Mouse (Mus musculus) C2C12 (cell line): ENCODE data around the gene Trak2.

ENCODE experiments used
- CEBPB ChIP-seq: IDR thresholded peaks from one replicate; pipeline ENCODE4 v1.6.1; 2011; ENCODE audit warnings: low read depth, mild to moderate bottlenecking, control low read depth, moderate library complexity
- CTCF ChIP-seq: IDR thresholded peaks from one replicate; pipeline ENCODE4 v1.5.1; 2011; ENCODE audit not compliant: control insufficient read depth, insufficient read depth, insufficient read length
- FOSL1 ChIP-seq: IDR thresholded peaks from one replicate; pipeline ENCODE4 v1.8.0; 2011; ENCODE audit warnings: mild to moderate bottlenecking, low read length; ENCODE audit not compliant: poor library complexity, insufficient read depth, severe bottlenecking
- MAX ChIP-seq: IDR thresholded peaks from one replicate; pipeline ENCODE4 v1.6.1; 2011; ENCODE audit warnings: mild to moderate bottlenecking, control low read depth
- MYOD1 ChIP-seq: IDR thresholded peaks from one replicate; pipeline ENCODE4 v1.6.1; 2011; ENCODE audit warnings: low read depth; ENCODE audit not compliant: control insufficient read depth, insufficient read length
- MYOG ChIP-seq: IDR thresholded peaks from one replicate; pipeline ENCODE4 v1.6.1; 2011; ENCODE audit not compliant: control insufficient read depth, insufficient read length; ENCODE audit errors: extremely low read depth
- USF1 ChIP-seq: IDR thresholded peaks from one replicate; pipeline ENCODE4 v1.6.1; 2011; ENCODE audit warnings: low read depth, mild to moderate bottlenecking, control low read depth, moderate library complexity

DNA sequence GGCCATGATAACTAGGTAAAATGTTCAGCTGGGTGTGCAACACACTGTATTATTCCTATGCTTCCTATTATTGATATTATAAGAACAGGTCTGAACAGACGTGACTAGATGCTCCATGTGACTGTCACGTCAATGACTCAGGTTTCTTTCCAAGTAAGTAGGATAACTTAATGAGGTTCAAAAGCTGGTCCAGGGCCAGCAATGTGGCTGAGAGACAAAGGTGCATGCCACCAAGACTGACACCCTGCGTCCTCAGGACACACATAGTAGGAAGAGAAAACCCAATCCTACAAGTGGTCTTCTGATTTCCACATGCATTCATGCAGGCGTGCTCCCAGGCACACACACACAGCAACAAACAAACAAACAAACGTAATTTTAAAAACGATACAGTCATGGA lies 2.1 kb downstream of the Trak2 start:
- no peak for TF ChIP-seq CTCF
- no peak for TF ChIP-seq CEBPB
- no peak for TF ChIP-seq MAX
- no peak for TF ChIP-seq USF1
- TF ChIP-seq MYOD1 = no peak
- TF ChIP-seq MYOG = no peak
- TF ChIP-seq FOSL1 = no peak
